Mouse (Mus musculus): ENCODE measurements around the gene Mycn.

The Mycn gene

GRCm38 (mm10) chr12:12932238-12932637 lies 9.5 kb downstream of the Mycn start:
- in situ Hi-C loops (cut with MboI; ENCODE audit: unreplicated experiment in 2 of 2), result loop anchor here (10.0 to 25.0 kb wide), 3 partner anchors 367 to 1720 kb away; partner anchors contain the start of gene Msgn1 (in 2 of the 2)

DNA sequence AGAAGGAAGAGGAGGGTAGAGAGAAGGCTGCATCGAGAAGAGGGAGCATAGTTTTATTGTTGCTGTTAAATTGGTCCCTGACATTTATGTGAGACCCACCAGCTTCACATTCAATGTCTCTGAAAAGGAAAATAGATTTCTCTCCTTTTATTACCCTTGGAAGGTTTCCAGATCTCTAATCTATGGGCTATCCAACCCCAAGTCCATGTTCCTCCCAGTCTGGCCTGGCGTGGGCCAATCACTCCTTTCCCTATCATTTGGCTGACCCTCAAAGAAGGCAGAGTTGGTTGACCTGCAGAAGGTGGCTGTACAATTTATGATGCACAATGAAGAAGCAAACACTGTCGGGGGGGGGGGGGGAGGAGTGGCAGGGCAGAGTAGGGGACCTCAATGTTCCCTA lies 13.5 kb downstream of the Mycn start:
- in situ Hi-C loops (cut with MboI; ENCODE audit: unreplicated experiment in 2 of 2), result loop anchor here (25.0 kb wide), 2 partner anchors 1566 to 1716 kb away; partner anchors contain the start of gene Msgn1 (in 2 of the 2)

GRCm38 (mm10) chr12:12926975-12927527 lies 14.7 kb downstream of the Mycn start:
- in situ Hi-C loops (cut with MboI; ENCODE audit: unreplicated experiment in 2 of 2), result loop anchor here (25.0 kb wide), 2 partner anchors 1565 to 1715 kb away; partner anchors contain the start of gene Msgn1 (in 2 of the 2)

- in situ Hi-C loops (cut with MboI; ENCODE audit: unreplicated experiment in 2 of 2), result no loop called here
These were observed 17.3 kb downstream of the Mycn start for GRCm38 (mm10) chr12:12924446-12924845.

DNA sequence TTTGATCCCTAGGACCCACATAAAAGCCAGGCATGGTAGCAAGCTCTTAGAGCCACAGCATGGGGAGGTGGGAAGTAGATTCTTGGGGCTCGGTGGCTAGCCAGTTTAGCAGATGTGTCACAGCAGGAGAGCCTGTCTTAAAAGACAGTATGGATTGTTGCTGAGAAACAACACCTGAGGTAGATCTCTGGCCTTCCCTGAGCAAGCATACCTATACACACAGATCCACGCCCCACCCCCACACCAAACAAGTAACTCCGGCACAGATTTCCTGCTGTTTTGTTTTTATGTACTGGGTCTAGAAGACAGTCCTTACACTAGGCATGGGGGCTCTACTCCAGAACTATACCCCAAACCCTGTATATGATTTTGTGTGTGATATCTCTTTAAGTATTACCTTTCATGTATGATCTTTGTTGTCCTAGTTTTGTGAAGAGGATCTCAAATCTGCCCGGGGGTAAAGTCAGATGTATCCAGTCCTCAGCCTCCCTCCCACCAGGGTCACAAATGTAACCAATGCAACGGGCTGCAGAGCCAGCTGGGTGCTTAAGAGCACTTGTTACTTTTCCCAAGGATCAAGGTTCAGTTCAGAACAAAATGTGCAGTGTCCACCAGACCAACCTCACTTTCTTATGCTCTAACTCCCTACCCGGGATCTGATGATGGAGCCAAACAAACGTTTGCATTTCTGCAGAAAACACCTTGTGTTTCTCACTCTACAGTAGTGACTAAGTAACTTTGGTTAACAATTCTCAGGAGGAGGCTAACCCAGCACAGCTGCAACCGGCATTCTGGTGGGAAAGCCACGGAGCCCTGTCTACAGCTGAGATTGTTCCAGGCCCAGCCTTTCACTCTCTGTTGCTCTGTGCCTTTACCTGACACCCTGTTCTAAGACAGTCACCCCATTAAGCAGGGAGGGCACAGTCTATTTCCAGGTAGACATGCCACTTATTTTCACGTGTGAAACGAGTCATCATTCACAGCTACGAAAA lies 21.3 kb downstream of the Mycn start:
- in situ Hi-C loops (cut with MboI; ENCODE audit: unreplicated experiment in 2 of 2), result no loop called here

GRCm38 (mm10) chr12:12916298-12916697 lies 25.4 kb downstream of the Mycn start:
- in situ Hi-C loops (cut with MboI; ENCODE audit: unreplicated experiment in 2 of 2), result no loop called here

DNA sequence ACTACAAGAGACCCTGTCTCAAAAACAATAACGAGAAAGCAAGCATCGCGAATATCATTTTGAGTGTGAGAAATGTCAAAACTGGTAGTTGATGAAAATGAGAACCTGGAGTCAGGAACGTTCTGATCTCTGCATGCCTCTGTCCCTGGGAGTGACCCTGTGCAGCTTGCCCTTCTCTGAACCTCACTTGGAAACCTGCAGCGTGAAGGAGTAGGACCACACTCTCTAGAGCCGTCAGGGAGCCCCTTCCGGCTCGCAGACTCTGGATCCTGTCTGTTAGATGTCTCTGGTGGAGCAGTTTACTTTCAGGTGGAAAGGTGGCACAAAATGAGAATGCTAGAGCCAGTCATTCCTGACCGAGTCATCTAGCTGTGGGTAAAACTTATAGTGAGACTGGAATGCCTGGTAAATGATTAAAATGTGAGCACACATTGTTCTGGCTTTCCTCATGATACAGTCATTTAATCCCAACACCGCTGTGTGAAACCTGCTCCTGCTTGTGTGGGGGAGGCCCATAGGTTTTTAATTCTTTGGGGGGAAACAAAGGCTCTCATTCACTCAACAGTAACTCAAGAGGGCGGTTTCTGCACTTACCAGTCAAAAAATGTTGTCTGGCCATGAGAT lies 31.2 kb downstream of the Mycn start:
- in situ Hi-C loops (cut with MboI; ENCODE audit: unreplicated experiment in 2 of 2), result no loop called here

- in situ Hi-C loops (cut with MboI; ENCODE audit: unreplicated experiment in 2 of 2), result no loop called here
These were observed 32.0 kb downstream of the Mycn start for GRCm38 (mm10) chr12:12909631-12910277.

DNA sequence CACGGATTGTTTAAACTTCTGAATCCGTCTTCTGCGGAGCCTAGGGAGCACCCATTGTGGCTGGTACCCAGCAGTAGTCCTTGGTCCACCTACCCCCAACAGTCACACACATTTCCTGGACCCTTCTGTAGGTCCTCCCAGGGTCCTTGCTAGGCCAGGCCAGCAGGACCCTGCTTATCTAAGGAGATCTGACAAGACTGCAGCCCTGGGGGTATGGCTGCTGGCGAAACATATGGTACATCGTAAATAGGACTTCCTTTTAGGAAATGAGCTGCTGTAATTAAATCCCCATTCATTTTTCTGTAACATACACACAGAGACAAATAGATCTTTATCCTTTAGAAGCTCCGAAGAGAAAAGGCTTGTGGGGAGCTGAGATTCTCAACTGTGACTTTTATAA lies 34.9 kb downstream of the Mycn start:
- in situ Hi-C loops (cut with MboI; ENCODE audit: unreplicated experiment in 2 of 2), result no loop called here

DNA sequence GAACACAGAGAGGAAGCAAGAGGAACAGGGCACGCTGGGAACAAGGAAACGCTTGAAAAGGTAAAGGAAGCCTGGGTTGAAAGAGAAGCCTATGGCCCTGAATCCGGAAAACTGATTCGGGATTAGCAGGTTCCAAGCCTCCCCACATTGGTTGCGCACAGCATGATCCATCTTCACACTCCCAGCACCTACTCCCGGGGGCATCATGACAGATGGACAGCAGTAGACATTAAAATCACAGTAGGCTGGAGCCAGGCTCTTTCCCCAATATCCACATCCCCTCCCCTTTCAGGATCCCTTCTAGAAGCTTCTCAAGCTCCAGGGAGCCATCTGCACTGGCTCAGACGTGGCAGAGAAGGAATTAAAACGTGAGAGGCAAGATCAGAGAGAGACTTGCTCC lies 35.4 kb downstream of the Mycn start:
- in situ Hi-C loops (cut with MboI; ENCODE audit: unreplicated experiment in 2 of 2), result no loop called here

GRCm38 (mm10) chr12:12905117-12905516 lies 36.6 kb downstream of the Mycn start:
- in situ Hi-C loops (cut with MboI; ENCODE audit: unreplicated experiment in 2 of 2), result no loop called here

GRCm38 (mm10) chr12:12904512-12904953 lies 37.2 kb downstream of the Mycn start:
- in situ Hi-C loops (cut with MboI; ENCODE audit: unreplicated experiment in 2 of 2), result no loop called here

DNA sequence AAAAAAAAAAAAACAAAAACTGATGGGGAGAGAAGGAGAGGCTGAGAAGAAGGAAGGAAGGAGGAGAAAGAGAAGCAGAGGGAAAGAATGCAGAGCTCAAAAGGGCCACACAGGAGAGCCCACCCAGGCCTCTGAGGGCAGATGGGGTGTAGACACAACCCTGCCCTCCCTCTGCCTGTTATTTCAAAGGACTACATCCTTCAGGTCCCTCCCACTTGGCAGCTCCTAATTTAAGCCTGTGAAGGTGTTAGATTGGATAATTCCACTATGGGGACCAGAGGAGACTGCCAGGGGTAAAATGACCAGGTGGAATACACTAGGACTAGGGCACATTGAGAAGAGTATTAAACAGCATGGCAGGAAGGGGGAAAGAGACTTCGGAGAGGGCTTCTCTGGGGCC lies 37.6 kb downstream of the Mycn start:
- in situ Hi-C loops (cut with MboI; ENCODE audit: unreplicated experiment in 2 of 2), result no loop called here

DNA sequence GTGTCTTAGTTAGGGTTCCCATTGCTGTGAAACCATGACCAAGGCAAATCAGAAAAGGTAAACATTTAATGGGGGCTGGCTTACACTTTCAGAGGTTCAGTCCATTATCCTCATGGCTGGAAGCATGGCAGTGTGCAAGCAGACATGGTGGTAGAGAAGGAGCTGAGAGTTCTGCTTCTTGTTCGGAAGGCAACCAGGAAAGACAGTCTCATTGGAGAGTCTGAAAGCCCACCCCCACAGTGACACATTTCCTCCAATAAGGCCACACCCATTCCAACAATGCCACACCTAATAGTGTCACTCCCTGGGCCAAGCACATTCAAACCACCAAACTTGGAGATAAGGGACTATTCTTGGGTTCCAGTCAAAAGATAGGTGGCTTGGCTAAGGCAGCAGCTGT lies 39.3 kb downstream of the Mycn start:
- in situ Hi-C loops (cut with MboI; ENCODE audit: unreplicated experiment in 2 of 2), result no loop called here

GRCm38 (mm10) chr12:12898356-12899126 lies 43.2 kb downstream of the Mycn start:
- in situ Hi-C loops (cut with MboI; ENCODE audit: unreplicated experiment in 2 of 2), result no loop called here

GRCm38 (mm10) chr12:12893986-12894385 lies 47.7 kb downstream of the Mycn start:
- in situ Hi-C loops (cut with MboI; ENCODE audit: unreplicated experiment in 2 of 2), result no loop called here

- in situ Hi-C loops (cut with MboI; ENCODE audit: unreplicated experiment in 2 of 2), result loop anchor here in 1 of 2 experiments (5.0 kb wide), 1 partner anchor 49 kb away; no protein-coding TSS in a partner anchor
These were observed 55.4 kb downstream of the Mycn start for GRCm38 (mm10) chr12:12886191-12886889.
